Mouse (Mus musculus) olfactory bulb, adult 2 months (tissue): Measurements from ENCODE around the gene Rnf150.

ENCODE experiments used
- CTCF ChIP-seq: fragments of 200-500 bp; IDR thresholded peaks from 2 replicates; pipeline ENCODE4 v1.5.1; 2012; ENCODE audit warnings: low read depth, mild to moderate bottlenecking, low read length, moderate library complexity; ENCODE audit not compliant: insufficient read depth
- POLR2A ChIP-seq: fragments of 200-500 bp; IDR thresholded peaks from 2 replicates; pipeline ENCODE4 v1.6.1; 2012; ENCODE audit warnings: mild to moderate bottlenecking, low read depth, low read length, moderate library complexity; ENCODE audit not compliant: insufficient read depth

GRCm38 (mm10) chr8:82846098-82846497 lies 17.1 kb upstream of the Rnf150 start:
- no peak for TF ChIP-seq CTCF
- no peak for TF ChIP-seq POLR2A
